Mouse (Mus musculus) kidney, embryonic 14.5 days (tissue): ENCODE data around the gene Gsg1. TPM values are rescaled to one million over a fixed set of nuclear protein-coding genes. Genes with fewer than 3 reads are reported as not detected.

Experiments
- ATAC-seq: fragments of 200-750 bp; cut with Nextera tagmentation; 2 replicates; pipeline ENCODE4 v1.8.0; 2017; ENCODE audit warnings: moderate number of reproducible peaks, mild to moderate bottlenecking, moderate TSS enrichment, moderate library complexity; ENCODE audit not compliant: low FRiP score, low TSS enrichment
- H3K27ac ChIP-seq: fragments of 300-500 bp; sonication (generic); 2 replicates; pipeline ENCODE4 v1.5.1; 2014; ENCODE audit warnings: low read depth, mild to moderate bottlenecking, low read length, moderate library complexity, mixed read lengths
- H3K27me3 ChIP-seq: fragments of 300-500 bp; sonication (generic); 2 replicates; pipeline ENCODE4 v1.6.1; 2014; ENCODE audit warnings: mild to moderate bottlenecking, low read length; ENCODE audit not compliant: control insufficient read depth, insufficient read depth
- H3K36me3 ChIP-seq: fragments of 300-500 bp; sonication (generic); 2 replicates; pipeline ENCODE4 v1.6.1; 2014; ENCODE audit warnings: low read length, mixed read lengths; ENCODE audit not compliant: control insufficient read depth, insufficient read depth
- H3K4me1 ChIP-seq: fragments of 300-500 bp; sonication (generic); 2 replicates; pipeline ENCODE4 v1.6.1; 2014; ENCODE audit warnings: low read length, mixed read lengths; ENCODE audit not compliant: control insufficient read depth, insufficient read depth
- H3K4me2 ChIP-seq: fragments of 300-500 bp; sonication (generic); replicated peaks from 2 replicates; pipeline ENCODE4 v1.6.1; 2014; ENCODE audit warnings: low read depth, mild to moderate bottlenecking, low read length
- H3K4me3 ChIP-seq: fragments of 300-500 bp; sonication (generic); 2 replicates; pipeline ENCODE4 v1.5.1; 2014; ENCODE audit warnings: mild to moderate bottlenecking, low read length
- H3K9ac ChIP-seq: fragments of 300-500 bp; sonication (generic); 2 replicates; pipeline ENCODE4 v1.6.1; 2014; ENCODE audit warnings: low read depth, mild to moderate bottlenecking, low read length, moderate library complexity
- H3K9me3 ChIP-seq: fragments of 300-500 bp; sonication (generic); 2 replicates; pipeline ENCODE4 v1.6.1; 2016; ENCODE audit warnings: low read length; ENCODE audit not compliant: control insufficient read depth
- WGBS: fragments of 180-500 bp; shearing (Covaris S2); extraction: QIAGEN DNeasy Blood & Tissue Kit; methylation state at CpG from one replicate; pipeline ENCODE4 v1.1.7; 2014; 5-methylcytosine and 5-hydroxymethylcytosine counted together
- polyA plus RNA-seq: library from polyadenylated mRNA; unstranded; fragments of >200 nt; fragmentation: Nextera tagmentation; extraction: Ambion mirVana; gene quantifications from 2 replicates; pipeline ENCODE4 v1.2.1, GENCODE M21; 2014

The Gsg1 gene
- polyA plus RNA-seq, result 0.64 and 1.1 TPM in 2 replicates

- Histone ChIP-seq H3K4me2 (no peak within 1 kb of the TSS), H3K4me3 (no peak within 1 kb of the TSS), H3K36me3 (no peaks in the 10 kb centered on the region), H3K9ac (no peak within 1 kb of the TSS), H3K27me3 (no peaks in the 10 kb centered on the region), H3K4me1 (peaks cover 10% of the 10 kb centered on the region), H3K27ac (no peak within 1 kb of the TSS), H3K9me3 (0 out of 2 replicates have a peak, but pooled peaks cover 3% of the 10 kb centered on the region)
- 79% methylated on average over 7 of the region's 7 CpGs for WGBS
- ATAC-seq, result no peak
Measured at GRCm38 (mm10) chr6:135254153-135254552, at the start of gene Gsg1. Gene Gsg1 (minus strand): TSS chr6:135254351.

GRCm38 (mm10) chr6:135302421-135303125 lies 48.4 kb upstream of the Gsg1 start:
- Histone ChIP-seq H3K27ac (no peak overlapping the region), H3K9ac (no peak overlapping the region), H3K27me3 (no peaks in the 10 kb centered on the region), H3K4me2 (no peak overlapping the region), H3K4me3 (no peak overlapping the region), H3K9me3 (no peaks in the 10 kb centered on the region), H3K4me1 (peaks cover 7% of the 10 kb centered on the region; the same call in 1 of the 2 replicates), H3K36me3 (no peaks in the 10 kb centered on the region)
- 70% methylated on average over 10 of the region's 10 CpGs for WGBS
- no peak for ATAC-seq

- H3K27ac ChIP-seq, result no peak overlapping the region
Measured at GRCm38 (mm10) chr6:135300469-135300868, 46.3 kb upstream of the Gsg1 start.

GRCm38 (mm10) chr6:135299024-135299550 lies 44.9 kb upstream of the Gsg1 start:
- WGBS, result 82% methylated on average over 7 of the region's 7 CpGs
- no peak for ATAC-seq
- H3K36me3 ChIP-seq, result no peaks in the 10 kb centered on the region
- no peaks in the 10 kb centered on the region for H3K27me3 ChIP-seq
- no peaks in the 10 kb centered on the region for H3K4me1 ChIP-seq
- no peak overlapping the region for H3K9ac ChIP-seq
- no peak overlapping the region for H3K4me3 ChIP-seq
- H3K27ac ChIP-seq, result no peak overlapping the region
- H3K9me3 ChIP-seq, result no peaks in the 10 kb centered on the region
- no peak overlapping the region for H3K4me2 ChIP-seq

More at GRCm38 (mm10) chr6:135300469-135300868, 46.3 kb upstream of the Gsg1 start:
- Histone ChIP-seq H3K4me2 (no peak overlapping the region), H3K4me3 (no peak overlapping the region), H3K9me3 (no peaks in the 10 kb centered on the region), H3K36me3 (no peaks in the 10 kb centered on the region), H3K9ac (no peak overlapping the region), H3K27me3 (no peaks in the 10 kb centered on the region), H3K4me1 (0 out of 2 replicates have a peak, but pooled peaks cover 3% of the 10 kb centered on the region)
- WGBS, result 76% methylated on average over 4 of the region's 4 CpGs
- ATAC-seq, result no peak

GRCm38 (mm10) chr6:135297570-135297969 lies 43.4 kb upstream of the Gsg1 start:
- ATAC-seq, result no peak
- no peaks in the 10 kb centered on the region for H3K27me3 ChIP-seq
- no peak overlapping the region for H3K9ac ChIP-seq
- no peaks in the 10 kb centered on the region for H3K9me3 ChIP-seq
- 84% methylated on average over 7 of the region's 7 CpGs for WGBS
- H3K27ac ChIP-seq, result no peak overlapping the region
- no peaks in the 10 kb centered on the region for H3K36me3 ChIP-seq
- H3K4me1 ChIP-seq, result no peaks in the 10 kb centered on the region
- H3K4me2 ChIP-seq, result no peak overlapping the region
- no peak overlapping the region for H3K4me3 ChIP-seq

GRCm38 (mm10) chr6:135296267-135296666 lies 42.1 kb upstream of the Gsg1 start:
- no peak for ATAC-seq
- Histone ChIP-seq H3K9ac (no peak overlapping the region), H3K4me2 (no peak overlapping the region), H3K36me3 (no peaks in the 10 kb centered on the region), H3K27me3 (no peaks in the 10 kb centered on the region), H3K27ac (no peak overlapping the region), H3K9me3 (no peaks in the 10 kb centered on the region), H3K4me3 (no peak overlapping the region), H3K4me1 (no peaks in the 10 kb centered on the region)
- WGBS, result 65% methylated on average over 17 of the region's 17 CpGs

- no peaks in the 10 kb centered on the region for H3K9me3 ChIP-seq
- 65% methylated on average over 11 of the region's 11 CpGs for WGBS
- H3K27ac ChIP-seq, result no peak overlapping the region
- H3K4me3 ChIP-seq, result no peak overlapping the region
- H3K9ac ChIP-seq, result no peak overlapping the region
- no peaks in the 10 kb centered on the region for H3K4me1 ChIP-seq
- no peak overlapping the region for H3K4me2 ChIP-seq
- ATAC-seq, result no peak
- no peaks in the 10 kb centered on the region for H3K27me3 ChIP-seq
- H3K36me3 ChIP-seq, result no peaks in the 10 kb centered on the region
Measured at GRCm38 (mm10) chr6:135295082-135295861, 41.1 kb upstream of the Gsg1 start.

GRCm38 (mm10) chr6:135294150-135294549 lies 40.0 kb upstream of the Gsg1 start:
- WGBS, result 82% methylated on average over 6 of the region's 6 CpGs
- Histone ChIP-seq H3K9ac (no peak overlapping the region), H3K9me3 (no peaks in the 10 kb centered on the region), H3K4me2 (no peak overlapping the region), H3K36me3 (no peaks in the 10 kb centered on the region), H3K27ac (no peak overlapping the region), H3K27me3 (no peaks in the 10 kb centered on the region), H3K4me1 (no peaks in the 10 kb centered on the region), H3K4me3 (no peak overlapping the region)
- no peak for ATAC-seq

- no peaks in the 10 kb centered on the region for H3K27me3 ChIP-seq
- WGBS, result 62% methylated on average over 4 of the region's 4 CpGs
- H3K4me3 ChIP-seq, result no peak overlapping the region
- ATAC-seq, result no peak
- no peaks in the 10 kb centered on the region for H3K4me1 ChIP-seq
- no peak overlapping the region for H3K27ac ChIP-seq
- H3K9ac ChIP-seq, result no peak overlapping the region
- no peaks in the 10 kb centered on the region for H3K36me3 ChIP-seq
- no peak overlapping the region for H3K4me2 ChIP-seq
- no peaks in the 10 kb centered on the region for H3K9me3 ChIP-seq
Measured at GRCm38 (mm10) chr6:135292391-135292790, 38.2 kb upstream of the Gsg1 start.
